Mouse (Mus musculus) heart, embryonic 15.5 days (tissue): ENCODE results near the gene Tmprss11d. TPM values are rescaled to one million over a fixed set of nuclear protein-coding genes. Genes with fewer than 3 reads are reported as not detected.
"Not testable (repeated sequence)": the region's sequence is repeated elsewhere in the genome, so short reads cannot be mapped to it uniquely, and the experiment has no call there.

ENCODE experiments used
- ATAC-seq: fragments of 200-750 bp; cut with Nextera tagmentation; replicated peaks from 2 replicates; pipeline ENCODE4 v1.8.0; 2017; ENCODE audit warnings: low read depth, moderate TSS enrichment; ENCODE audit not compliant: insufficient number of reproducible peaks, insufficient read depth, low FRiP score
- H3K27ac ChIP-seq: fragments of 300-500 bp; sonication (generic); 2 replicates; pipeline ENCODE4 v1.5.1; 2015; ENCODE audit warnings: mild to moderate bottlenecking, inconsistent platforms
- H3K27me3 ChIP-seq: fragments of 300-500 bp; sonication (generic); 2 replicates; pipeline ENCODE4 v1.6.1; 2015; ENCODE audit warnings: inconsistent platforms
- H3K36me3 ChIP-seq: fragments of 300-500 bp; sonication (generic); 2 replicates; pipeline ENCODE4 v1.6.1; 2015; ENCODE audit warnings: mild to moderate bottlenecking, inconsistent platforms
- H3K4me1 ChIP-seq: fragments of 300-500 bp; sonication (generic); replicated peaks from 2 replicates; pipeline ENCODE4 v1.6.1; 2015; ENCODE audit warnings: inconsistent platforms
- H3K4me2 ChIP-seq: fragments of 300-500 bp; sonication (generic); 2 replicates; pipeline ENCODE4 v1.6.1; 2015; ENCODE audit warnings: inconsistent platforms, mild to moderate bottlenecking, moderate library complexity
- H3K4me3 ChIP-seq: fragments of 300-500 bp; sonication (generic); 2 replicates; pipeline ENCODE4 v1.5.1; 2015; ENCODE audit warnings: mild to moderate bottlenecking, inconsistent platforms
- H3K9ac ChIP-seq: fragments of 300-500 bp; sonication (generic); 2 replicates; pipeline ENCODE4 v1.6.1; 2015; ENCODE audit warnings: mild to moderate bottlenecking, inconsistent platforms
- H3K9me3 ChIP-seq: fragments of 300-500 bp; sonication (generic); replicated peaks from 2 replicates; pipeline ENCODE4 v1.6.1; 2016; ENCODE audit warnings: inconsistent platforms
- WGBS: fragments of 180-500 bp; shearing (Covaris S2); methylation state at CpG from one replicate; pipeline ENCODE4 v1.1.7; 2015; ENCODE audit warnings: mixed read lengths; 5-methylcytosine and 5-hydroxymethylcytosine counted together
- polyA plus RNA-seq: library from polyadenylated mRNA; unstranded; fragments of >200 nt; fragmentation: Nextera tagmentation; extraction: Ambion mirVana; gene quantifications from 2 replicates; pipeline ENCODE4 v1.2.1, GENCODE M21; 2015

The Tmprss11d gene
- polyA plus RNA-seq = 0.11 TPM in 1 of 2 replicates, not detected in the other

- Histone ChIP-seq H3K9ac (no peak within 1 kb of the TSS), H3K36me3 (no peaks in the 10 kb centered on the region), H3K27ac (no peak within 1 kb of the TSS), H3K9me3 (no peaks in the 10 kb centered on the region), H3K4me1 (no peaks in the 10 kb centered on the region), H3K27me3 (no peaks in the 10 kb centered on the region), H3K4me3 (no peak within 1 kb of the TSS), H3K4me2 (no peak within 1 kb of the TSS)
- WGBS = 57% methylated on average over 3 of the region's 3 CpGs
- no peak for ATAC-seq
Measured at GRCm38 (mm10) chr5:86373320-86373719, at the start of gene Tmprss11d. Gene Tmprss11d, minus strand, starts transcription at chr5:86373420.

- ATAC-seq = no peak
Measured at GRCm38 (mm10) chr5:86421323-86422028, 48.3 kb upstream of the Tmprss11d start.

GRCm38 (mm10) chr5:86419494-86419893 lies 46.3 kb upstream of the Tmprss11d start:
- H3K4me2 ChIP-seq = no peak overlapping the region
- no peak overlapping the region for H3K9ac ChIP-seq
- ATAC-seq = no peak
- H3K9me3 ChIP-seq = no peaks in the 10 kb centered on the region
- no peak overlapping the region for H3K4me3 ChIP-seq
- H3K27ac ChIP-seq = no peak overlapping the region
- no peaks in the 10 kb centered on the region for H3K4me1 ChIP-seq
- H3K36me3 ChIP-seq = no peaks in the 10 kb centered on the region
- H3K27me3 ChIP-seq = no peaks in the 10 kb centered on the region
- WGBS = 19% methylated on average over 4 of the region's 4 CpGs

More at GRCm38 (mm10) chr5:86421323-86422028, 48.3 kb upstream of the Tmprss11d start:
- Histone ChIP-seq H3K4me2 (no peak overlapping the region), H3K9ac (no peak overlapping the region), H3K27ac (no peak overlapping the region), H3K27me3 (no peaks in the 10 kb centered on the region), H3K4me1 (no peaks in the 10 kb centered on the region), H3K36me3 (no peaks in the 10 kb centered on the region), H3K4me3 (no peak overlapping the region), H3K9me3 (no peaks in the 10 kb centered on the region)
- 57% methylated on average over 3 of the region's 3 CpGs for WGBS

- no peaks in the 10 kb centered on the region for H3K36me3 ChIP-seq
- 74% methylated on average over 7 of the region's 7 CpGs for WGBS
- no peak for ATAC-seq
- no peaks in the 10 kb centered on the region for H3K9me3 ChIP-seq
- no peak overlapping the region for H3K27ac ChIP-seq
- no peaks in the 10 kb centered on the region for H3K4me1 ChIP-seq
- no peak overlapping the region for H3K4me2 ChIP-seq
- H3K27me3 ChIP-seq = no peaks in the 10 kb centered on the region
- no peak overlapping the region for H3K4me3 ChIP-seq
- no peak overlapping the region for H3K9ac ChIP-seq
Measured at GRCm38 (mm10) chr5:86414280-86414679, 41.1 kb upstream of the Tmprss11d start.

- no peaks in the 10 kb centered on the region for H3K4me1 ChIP-seq
- no peaks in the 10 kb centered on the region for H3K27me3 ChIP-seq
- no peak for ATAC-seq
- no peaks in the 10 kb centered on the region for H3K36me3 ChIP-seq
- H3K4me3 ChIP-seq = no peak overlapping the region
- WGBS = 20% methylated on average over 3 of the region's 3 CpGs
- H3K27ac ChIP-seq = no peak overlapping the region
- no peak overlapping the region for H3K4me2 ChIP-seq
- H3K9ac ChIP-seq = no peak overlapping the region
- H3K9me3 ChIP-seq = no peaks in the 10 kb centered on the region
Measured at GRCm38 (mm10) chr5:86410815-86411214, 37.6 kb upstream of the Tmprss11d start.

- H3K36me3 ChIP-seq = no peaks in the 10 kb centered on the region
- ATAC-seq = no peak
Measured at GRCm38 (mm10) chr5:86407941-86408340, 34.7 kb upstream of the Tmprss11d start.

GRCm38 (mm10) chr5:86407191-86407590 lies 34.0 kb upstream of the Tmprss11d start:
- no peak overlapping the region for H3K27ac ChIP-seq
- H3K36me3 ChIP-seq = no peaks in the 10 kb centered on the region
- H3K4me2 ChIP-seq = no peak overlapping the region
- H3K9ac ChIP-seq = no peak overlapping the region
- no peak for ATAC-seq
- no peaks in the 10 kb centered on the region for H3K27me3 ChIP-seq
- H3K4me1 ChIP-seq = no peaks in the 10 kb centered on the region
- WGBS = 84% methylated on average over 3 of the region's 3 CpGs
- H3K9me3 ChIP-seq = no peaks in the 10 kb centered on the region
- H3K4me3 ChIP-seq = no peak overlapping the region

More at GRCm38 (mm10) chr5:86407941-86408340, 34.7 kb upstream of the Tmprss11d start:
- Histone ChIP-seq H3K27ac (no peak overlapping the region), H3K27me3 (no peaks in the 10 kb centered on the region), H3K4me1 (no peaks in the 10 kb centered on the region), H3K4me2 (no peak overlapping the region), H3K9me3 (no peaks in the 10 kb centered on the region), H3K4me3 (no peak overlapping the region), H3K9ac (no peak overlapping the region)
- 77% methylated on average over 2 of the region's 2 CpGs for WGBS

GRCm38 (mm10) chr5:86359412-86359985 lies 13.7 kb downstream of the Tmprss11d start:
- H3K9me3 ChIP-seq = no peaks in the 10 kb centered on the region
- no peak overlapping the region for H3K4me2 ChIP-seq
- no peak for ATAC-seq
- H3K4me1 ChIP-seq = no peaks in the 10 kb centered on the region
- no peak overlapping the region for H3K9ac ChIP-seq
- no peaks in the 10 kb centered on the region for H3K27me3 ChIP-seq
- no peak overlapping the region for H3K27ac ChIP-seq
- H3K36me3 ChIP-seq = no peaks in the 10 kb centered on the region
- WGBS = 65% methylated on average over 4 of the region's 4 CpGs
- no peak overlapping the region for H3K4me3 ChIP-seq

GRCm38 (mm10) chr5:86352966-86353365 lies 20.3 kb downstream of the Tmprss11d start:
- no peak for ATAC-seq
- H3K27ac ChIP-seq = no peak overlapping the region
- H3K4me3 ChIP-seq = no peak overlapping the region
- H3K9ac ChIP-seq = no peak overlapping the region
- no peaks in the 10 kb centered on the region for H3K9me3 ChIP-seq
- no peaks in the 10 kb centered on the region for H3K36me3 ChIP-seq
- no peak overlapping the region for H3K4me2 ChIP-seq
- H3K4me1 ChIP-seq = no peaks in the 10 kb centered on the region
- H3K27me3 ChIP-seq = no peaks in the 10 kb centered on the region
- 22% methylated on average over 7 of the region's 7 CpGs for WGBS

- not testable (repeated sequence) for H3K27me3 ChIP-seq, H3K9ac ChIP-seq, H3K4me1 ChIP-seq, H3K27ac ChIP-seq, H3K36me3 ChIP-seq, H3K9me3 ChIP-seq, ATAC-seq
- WGBS = 45% methylated on average over 30 of the region's 30 CpGs
- Histone ChIP-seq H3K4me3 (peak overlapping the region; percentile 42), H3K4me2 (peak overlapping the region; percentile 48)
Measured at GRCm38 (mm10) chr5:86318018-86318956, 54.9 kb downstream of the Tmprss11d start.

- Histone ChIP-seq H3K27me3 (no peaks in the 10 kb centered on the region), H3K27ac (0 out of 2 replicates have a peak overlapping the region, but pooled peaks have one; percentile 24), H3K9ac (no peak overlapping the region), H3K4me1 (no peaks in the 10 kb centered on the region), H3K4me2 (no peak overlapping the region), H3K36me3 (no peaks in the 10 kb centered on the region), H3K4me3 (no peak overlapping the region), H3K9me3 (no peaks in the 10 kb centered on the region)
- no peak for ATAC-seq
- 29% methylated on average over 5 of the region's 5 CpGs for WGBS
Measured at GRCm38 (mm10) chr5:86306116-86306515, 67.1 kb downstream of the Tmprss11d start.
